Mouse (Mus musculus): ENCODE data around the gene Tmigd1. TPM values are rescaled to one million over a fixed set of nuclear protein-coding genes. Genes with fewer than 3 reads are reported as not detected.

The Tmigd1 gene
- polyA plus RNA-seq, 1 experiment from 2014 or later, result 2.9 TPM

DNA sequence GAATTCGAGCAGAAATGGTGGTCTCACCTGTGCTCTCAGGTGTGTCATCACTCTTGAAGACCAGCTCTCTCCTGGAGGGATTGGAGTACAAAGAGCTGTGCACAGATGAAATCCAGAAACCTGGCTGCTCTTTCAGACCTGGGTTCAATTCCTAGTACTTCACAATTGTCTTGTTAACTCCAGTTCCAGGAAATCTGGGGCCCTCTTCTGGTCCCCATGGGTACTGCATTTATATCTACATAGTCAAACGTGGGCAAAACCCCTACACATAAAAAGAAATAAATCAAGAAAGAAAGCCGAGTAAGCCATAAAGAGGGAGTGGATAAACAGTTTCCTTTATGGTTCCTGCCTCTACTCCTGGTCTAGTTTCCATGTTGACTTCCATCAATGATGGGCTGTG lies 31.2 kb downstream of the Tmigd1 start:
- ATAC-seq (ENCODE audit: insufficient number of reproducible peaks, low FRiP score, low TSS enrichment, low read depth), result no peak
- Histone ChIP-seq H3K27ac (no peak overlapping the region), H3K36me3 (no peaks in the 10 kb centered on the region), H3K4me2 (no peak overlapping the region), H3K9ac (no peak overlapping the region), H3K4me1 (no peaks in the 10 kb centered on the region), H3K27me3 (no peaks in the 10 kb centered on the region), H3K4me3 (no peak overlapping the region), H3K9me3 (no peaks in the 10 kb centered on the region)
- WGBS, result 68% methylated on average over 3 of the region's 3 CpGs

DNA sequence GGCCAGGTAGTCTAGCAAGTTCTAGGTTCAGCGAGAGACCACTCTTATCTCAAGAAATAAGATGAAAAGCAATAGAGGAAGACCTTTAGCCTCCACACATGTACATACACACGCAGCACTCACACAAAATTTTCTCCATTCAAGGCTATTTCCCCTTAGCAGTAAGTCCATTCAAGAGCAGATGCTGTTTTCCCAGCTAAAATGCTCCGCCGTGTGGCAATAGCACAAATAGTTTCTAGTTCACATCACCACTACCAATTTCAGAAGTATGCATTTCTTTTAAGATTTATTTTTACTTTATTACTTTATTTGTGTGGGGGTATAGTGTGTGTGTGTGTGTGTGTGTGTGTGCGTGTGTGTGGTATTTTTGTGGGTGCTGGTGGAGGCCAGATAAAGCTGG lies 34.6 kb downstream of the Tmigd1 start:
- no peak overlapping the region for H3K4me3 ChIP-seq
- ATAC-seq (ENCODE audit: insufficient number of reproducible peaks, low FRiP score, low TSS enrichment, low read depth), result no peak
- no peak overlapping the region for H3K9ac ChIP-seq
- WGBS, result 69% methylated on average over 5 of the region's 5 CpGs
- no peaks in the 10 kb centered on the region for H3K36me3 ChIP-seq
- H3K9me3 ChIP-seq, result no peaks in the 10 kb centered on the region
- H3K4me1 ChIP-seq, result no peaks in the 10 kb centered on the region
- no peak overlapping the region for H3K4me2 ChIP-seq
- no peaks in the 10 kb centered on the region for H3K27me3 ChIP-seq
- no peak overlapping the region for H3K27ac ChIP-seq

DNA sequence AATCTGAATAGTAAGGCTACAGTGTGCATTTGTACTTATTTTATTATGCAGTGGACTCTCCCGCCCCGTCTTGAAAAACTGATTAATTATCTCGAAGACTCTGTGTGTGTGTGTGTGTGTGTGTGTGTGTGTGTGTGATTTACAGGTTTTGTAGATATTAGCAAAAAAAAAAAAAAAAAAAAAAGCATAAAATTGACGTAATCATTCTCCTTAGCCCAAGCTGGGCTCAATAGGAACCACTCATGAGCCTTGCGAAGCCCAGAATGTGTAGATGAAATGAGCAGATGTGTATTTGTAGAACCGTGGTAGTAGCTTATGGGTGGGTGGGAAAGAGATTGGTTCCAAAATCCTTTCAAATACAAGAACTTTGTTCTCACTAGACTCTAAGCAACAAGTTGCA lies 42.9 kb downstream of the Tmigd1 start:
- peaks cover 11% of the 10 kb centered on the region; the same call in 1 of the 2 replicates for H3K36me3 ChIP-seq
- H3K27me3 ChIP-seq, result no peaks in the 10 kb centered on the region
- no peaks in the 10 kb centered on the region for H3K9me3 ChIP-seq
- peak overlapping the region; percentile 75 for H3K4me3 ChIP-seq
- H3K4me1 ChIP-seq, result peaks cover 9% of the 10 kb centered on the region; the same call in 1 of the 2 replicates
- H3K4me2 ChIP-seq, result peak overlapping the region; percentile 70
- 58% methylated on average over 6 of the region's 6 CpGs for WGBS
- ATAC-seq (ENCODE audit: insufficient number of reproducible peaks, low FRiP score, low TSS enrichment, low read depth), result no peak
- H3K27ac ChIP-seq, result peak overlapping the region; percentile 92
- peak overlapping the region; percentile 90; the same call in 1 of the 2 replicates for H3K9ac ChIP-seq

DNA sequence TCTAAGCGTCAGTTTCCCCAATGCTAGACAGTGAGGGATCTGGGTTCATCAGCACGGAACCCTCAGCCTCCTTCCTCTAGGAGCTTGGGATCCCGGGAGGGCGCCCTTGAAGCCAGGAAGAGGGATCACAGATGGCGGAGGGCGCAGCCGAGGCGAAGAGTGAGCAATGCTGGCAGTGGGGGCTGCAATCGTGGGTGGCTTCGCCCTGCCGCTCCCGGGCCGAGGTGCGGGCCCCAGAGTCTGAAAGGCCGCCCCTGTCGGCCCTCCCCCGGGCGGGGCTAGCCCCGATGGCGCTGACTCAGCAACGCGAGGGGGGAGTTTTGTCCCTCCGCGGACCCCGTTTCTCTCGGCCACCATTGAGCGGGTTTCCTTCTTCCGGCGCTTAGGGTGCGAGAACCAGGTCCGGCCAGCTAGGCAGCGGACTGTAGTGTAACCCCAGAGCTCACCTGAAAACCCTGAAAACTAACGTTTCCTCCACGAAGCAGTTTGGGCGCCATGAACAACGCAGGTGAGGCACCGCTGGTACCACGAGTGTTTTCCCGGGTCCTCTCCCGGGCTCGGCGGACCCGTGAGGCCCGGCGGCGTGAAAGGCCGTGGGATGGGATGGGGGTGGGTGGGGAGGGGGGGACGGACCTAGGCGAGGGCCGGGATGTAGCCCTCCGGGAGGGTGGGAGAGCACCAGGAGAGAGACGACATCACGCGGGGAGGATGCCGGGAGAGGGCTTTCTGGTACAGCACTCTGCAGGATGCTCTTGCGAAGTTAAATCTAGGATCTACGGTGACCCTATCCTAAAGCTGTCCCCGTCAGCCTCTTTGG lies 43.6 kb downstream of the Tmigd1 start:
- Histone ChIP-seq H3K27me3 (no peaks in the 10 kb centered on the region), H3K36me3 (peaks cover 14% of the 10 kb centered on the region; the same call in 1 of the 2 replicates), H3K4me1 (peaks cover 9% of the 10 kb centered on the region; the same call in 1 of the 2 replicates), H3K9me3 (no peaks in the 10 kb centered on the region), H3K4me3 (peak overlapping the region; percentile 75), H3K4me2 (peak overlapping the region; percentile 70), H3K9ac (peak overlapping the region; percentile 90), H3K27ac (peak overlapping the region; percentile 92)
- ATAC-seq (ENCODE audit: insufficient number of reproducible peaks, low FRiP score, low TSS enrichment, low read depth), result peak; percentile 92
- under 1% methylated on average over 56 of the region's 58 CpGs for WGBS

DNA sequence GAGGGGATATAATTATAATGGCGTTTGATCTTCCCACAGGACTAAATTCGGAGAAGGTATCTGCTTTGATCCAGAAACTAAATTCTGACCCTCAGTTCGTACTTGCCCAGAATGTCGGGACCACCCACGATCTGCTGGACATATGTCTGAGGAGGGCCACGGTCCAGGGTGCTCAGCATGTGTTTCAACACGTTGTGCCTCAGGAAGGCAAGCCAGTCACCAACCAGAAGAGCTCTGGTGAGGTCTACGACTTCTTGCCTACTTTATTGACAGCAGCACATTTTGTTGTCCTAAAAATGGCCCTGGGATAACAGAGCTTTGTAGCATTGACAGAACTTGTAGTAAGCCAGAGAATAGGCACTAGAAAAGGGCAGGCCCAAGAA lies 44.2 kb downstream of the Tmigd1 start:
- no peaks in the 10 kb centered on the region for H3K9me3 ChIP-seq
- no peak for ATAC-seq (ENCODE audit: insufficient number of reproducible peaks, low FRiP score, low TSS enrichment, low read depth)

DNA sequence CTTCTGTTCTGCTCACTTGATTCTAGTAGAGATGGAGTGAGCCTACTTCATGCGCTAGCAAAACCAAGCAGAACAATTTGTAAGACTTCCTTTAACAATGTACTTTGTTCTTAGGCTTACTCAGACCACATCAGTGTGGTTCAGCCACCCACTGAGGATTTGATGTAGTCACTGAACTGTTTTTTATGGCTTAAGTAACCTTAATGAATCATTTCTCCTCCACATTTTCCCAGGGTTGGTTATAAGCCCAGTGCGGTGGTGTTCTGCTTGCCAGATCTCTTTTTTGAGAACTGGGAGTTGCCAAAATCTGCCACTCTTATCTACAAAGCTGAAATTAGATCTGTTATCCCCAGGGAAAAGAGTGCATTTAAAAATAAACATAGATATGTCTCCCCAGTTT lies 51.6 kb downstream of the Tmigd1 start:
- ATAC-seq (ENCODE audit: insufficient number of reproducible peaks, low FRiP score, low TSS enrichment, low read depth), result no peak
- WGBS, result 87% methylated on average over 2 of the region's 2 CpGs
- no peak overlapping the region for H3K4me3 ChIP-seq
- H3K9ac ChIP-seq, result no peak overlapping the region
- peaks cover 79% of the 10 kb centered on the region for H3K36me3 ChIP-seq
- no peak overlapping the region for H3K27ac ChIP-seq
- no peaks in the 10 kb centered on the region for H3K4me1 ChIP-seq
- no peaks in the 10 kb centered on the region for H3K27me3 ChIP-seq
- no peaks in the 10 kb centered on the region for H3K9me3 ChIP-seq
- no peak overlapping the region for H3K4me2 ChIP-seq

More for the DNA sequence above, 44.2 kb downstream of the Tmigd1 start:
- H3K4me1 ChIP-seq, result peaks cover 9% of the 10 kb centered on the region; the same call in 1 of the 2 replicates
- H3K27me3 ChIP-seq, result no peaks in the 10 kb centered on the region
- H3K4me3 ChIP-seq, result peak overlapping the region; percentile 75
- peaks cover 19% of the 10 kb centered on the region for H3K36me3 ChIP-seq
- 2% methylated on average over 8 of the region's 8 CpGs for WGBS
- peak overlapping the region; percentile 90 for H3K9ac ChIP-seq
- H3K27ac ChIP-seq, result peak overlapping the region; percentile 92
- H3K4me2 ChIP-seq, result peak overlapping the region; percentile 70

DNA sequence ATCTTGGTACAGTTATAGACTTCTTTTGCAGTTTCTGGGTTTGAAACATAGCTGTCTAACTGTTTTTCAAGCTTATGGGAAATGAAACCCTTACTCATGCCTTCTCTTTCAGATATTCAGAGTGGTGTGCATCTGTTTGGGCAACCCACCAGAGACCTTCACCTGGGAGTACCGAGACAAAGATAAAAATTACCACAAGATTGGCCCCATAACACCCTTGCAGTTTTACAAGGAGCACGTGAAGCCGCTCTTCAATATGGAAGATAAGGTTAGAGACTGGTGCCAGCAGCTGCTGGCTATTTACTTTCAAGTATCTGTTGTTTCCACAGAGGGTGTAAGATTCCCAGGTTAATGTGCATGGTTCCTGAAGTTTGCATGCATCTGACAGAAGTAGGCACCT lies 63.7 kb downstream of the Tmigd1 start:
- Histone ChIP-seq H3K4me2 (no peak overlapping the region), H3K27me3 (no peaks in the 10 kb centered on the region), H3K4me1 (no peaks in the 10 kb centered on the region), H3K36me3 (peaks cover 90% of the 10 kb centered on the region), H3K9me3 (no peaks in the 10 kb centered on the region), H3K4me3 (no peak overlapping the region), H3K9ac (no peak overlapping the region), H3K27ac (no peak overlapping the region)
- no peak for ATAC-seq (ENCODE audit: insufficient number of reproducible peaks, low FRiP score, low TSS enrichment, low read depth)
- 93% methylated on average over 3 of the region's 3 CpGs for WGBS

Other genes starting within 250 kb of the Tmigd1 start
- 3.2 and 3.3 TPM in 2 replicates for gene Bhlha9, start 229.7 kb upstream of the Tmigd1 start, polyA plus RNA-seq (2015; fragmentation: Nextera tagmentation; extraction: Ambion mirVana)
- gene Trarg1, start 222.4 kb upstream of the Tmigd1 start, polyA plus RNA-seq (2015; fragmentation: Nextera tagmentation; extraction: Ambion mirVana), result 0.65 and 1.1 TPM in 2 replicates
- gene Gosr1, start 138.6 kb upstream of the Tmigd1 start, polyA plus RNA-seq (2015; fragmentation: Nextera tagmentation; extraction: Ambion mirVana), result 23.1 and 29.5 TPM in 2 replicates
- 9.6 and 11.3 TPM in 2 replicates for gene Cpd, start 55.1 kb upstream of the Tmigd1 start, polyA plus RNA-seq (2015; fragmentation: Nextera tagmentation; extraction: Ambion mirVana)
- gene Blmh, start 22.6 kb downstream of the Tmigd1 start, polyA plus RNA-seq (2015; fragmentation: Nextera tagmentation; extraction: Ambion mirVana), result 218 and 230 TPM in 2 replicates
- 3.5 and 4.0 TPM in 2 replicates for gene Slc6a4, start 96.4 kb downstream of the Tmigd1 start, polyA plus RNA-seq (2015; fragmentation: Nextera tagmentation; extraction: Ambion mirVana)
- gene Nsrp1, start 176.3 kb downstream of the Tmigd1 start, polyA plus RNA-seq (2015; fragmentation: Nextera tagmentation; extraction: Ambion mirVana), result 76.7 and 85.9 TPM in 2 replicates

Data from limb, embryonic 15.5 days (tissue).